Mouse (Mus musculus): Measurements from ENCODE around the gene Ankrd13b. TPM values are rescaled to one million over a fixed set of nuclear protein-coding genes. Genes with fewer than 3 reads are reported as not detected.
"Not testable (repeated sequence)": the region's sequence is repeated elsewhere in the genome, so short reads cannot be mapped to it uniquely, and the experiment has no call there.

Gene Ankrd13b
- polyA plus RNA-seq (2015; fragmentation: Nextera tagmentation; extraction: Ambion mirVana), result 31.9 and 33.7 TPM in 2 replicates

DNA sequence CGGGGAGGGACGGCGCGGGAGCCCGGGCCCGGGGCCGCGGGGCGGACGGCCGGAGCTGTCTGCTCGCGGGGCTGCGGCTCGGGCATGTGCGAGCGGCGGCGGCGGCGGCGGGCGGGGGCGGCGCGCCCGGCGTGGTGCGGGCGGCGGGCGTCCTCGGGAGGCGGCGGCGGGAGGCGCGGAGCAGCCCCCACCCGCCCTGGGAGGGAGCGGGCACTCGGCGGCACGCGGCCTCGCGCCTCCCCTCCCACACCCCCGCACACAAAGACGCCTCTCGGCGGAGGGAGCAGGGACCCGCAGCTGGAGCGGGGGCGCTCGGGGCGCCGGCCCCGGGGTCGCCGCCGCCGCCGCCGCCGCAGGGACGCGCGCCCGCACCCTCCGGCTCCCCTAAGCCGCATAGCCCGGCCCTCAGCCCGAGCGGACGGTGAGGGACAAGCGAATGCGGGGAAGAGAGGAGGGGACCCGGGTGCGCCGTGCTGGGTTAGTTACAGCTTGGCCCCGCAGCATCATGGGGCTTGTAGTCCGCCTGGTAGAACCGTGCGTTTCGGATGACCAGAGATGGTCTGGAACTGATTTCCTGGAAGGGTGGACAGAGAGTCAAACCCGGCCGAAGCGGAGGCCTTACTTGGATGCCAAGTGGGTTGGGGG, at the start of gene Ankrd13b:
Gene Ankrd13b, minus strand, starts transcription at position 88 of the 645 bp plus-strand sequence.
- Histone ChIP-seq H3K36me3 (ENCODE audit: control insufficient read depth, insufficient read depth, low read length) (no peaks in the 10 kb centered on the region), H3K4me1 (ENCODE audit: control insufficient read depth, insufficient read depth, low read length) (peaks cover 69% of the 10 kb centered on the region), H3K4me3 (ENCODE audit: low read depth, low read length) (peak within 1 kb of the TSS; percentile 91), H3K9me3 (replicated peaks; ENCODE audit: control insufficient read depth, low read length, poor library complexity, severe bottlenecking) (no peaks in the 10 kb centered on the region), H3K9ac (ENCODE audit: low read depth, low read length) (peak within 1 kb of the TSS; percentile 91), H3K27me3 (ENCODE audit: control insufficient read depth, insufficient read depth, low read depth, low read length) (no peaks in the 10 kb centered on the region), H3K4me2 (ENCODE audit: low read length) (peak within 1 kb of the TSS; percentile 94), H3K27ac (ENCODE audit: low read length) (peak within 1 kb of the TSS; percentile 92)
- under 1% methylated on average over 47 of the region's 87 CpGs for WGBS
- peak; percentile 64 for ATAC-seq

DNA sequence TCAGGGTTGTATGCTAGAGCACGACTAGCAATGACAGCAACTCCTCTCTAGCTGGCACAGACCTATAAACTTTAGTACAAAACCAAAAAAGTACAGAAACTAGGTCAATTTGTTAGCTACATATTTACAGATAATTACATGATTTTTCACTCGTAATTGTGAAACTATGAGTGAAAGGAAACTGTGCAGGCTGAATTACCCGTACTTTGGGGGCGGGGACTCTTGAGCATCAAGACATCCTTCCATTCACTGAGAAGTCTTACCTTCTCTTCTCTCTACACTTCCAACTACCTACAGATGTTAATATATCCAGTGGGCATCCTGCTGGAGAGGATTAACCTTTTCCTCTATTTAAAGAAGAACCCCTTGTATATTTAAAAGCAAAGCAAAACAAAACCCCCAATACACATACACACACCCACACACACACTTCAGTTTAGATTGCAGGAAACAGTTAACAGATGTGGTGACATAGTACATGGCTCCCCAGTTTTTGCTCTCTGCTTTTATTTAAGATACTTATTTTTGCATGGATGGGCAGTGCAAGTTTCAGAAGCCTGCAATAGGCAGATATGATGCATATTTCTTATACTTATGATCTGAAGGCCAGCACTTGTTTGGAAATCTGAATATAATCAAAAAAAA, 42.8 kb upstream of the Ankrd13b start:
- H3K27ac ChIP-seq (ENCODE audit: low read length), result no peak overlapping the region
- WGBS, result 91% methylated on average over 4 of the region's 4 CpGs
- peaks cover 2% of the 10 kb centered on the region; the same call in 1 of the 2 replicates for H3K36me3 ChIP-seq (ENCODE audit: control insufficient read depth, insufficient read depth, low read length)

DNA sequence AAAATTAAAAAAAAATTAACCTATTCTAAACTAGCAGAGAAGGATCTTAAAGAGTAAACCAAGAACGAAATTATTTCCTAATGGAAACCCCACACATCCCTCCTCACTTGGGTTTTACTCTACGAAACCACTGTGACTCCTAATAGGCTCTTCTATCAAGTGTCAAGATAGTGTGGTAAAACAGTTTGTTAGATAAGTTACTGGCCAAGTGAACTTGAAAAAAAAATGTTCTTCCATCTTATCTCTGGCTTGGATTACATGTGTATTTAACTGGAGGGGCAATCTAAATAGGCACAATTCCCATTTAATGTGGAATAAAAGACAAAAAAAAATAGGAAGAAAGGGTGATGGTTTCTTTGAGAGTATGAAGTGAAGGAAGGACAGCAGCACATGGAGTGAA, 41.4 kb upstream of the Ankrd13b start:
- no peak overlapping the region for H3K27ac ChIP-seq (ENCODE audit: low read length)

More for the DNA sequence above, 42.8 kb upstream of the Ankrd13b start:
- Histone ChIP-seq H3K27me3 (ENCODE audit: control insufficient read depth, insufficient read depth, low read depth, low read length) (no peaks in the 10 kb centered on the region), H3K4me1 (ENCODE audit: control insufficient read depth, insufficient read depth, low read length) (no peaks in the 10 kb centered on the region), H3K4me2 (ENCODE audit: low read length) (no peak overlapping the region), H3K9ac (ENCODE audit: low read depth, low read length) (no peak overlapping the region), H3K4me3 (ENCODE audit: low read depth, low read length) (no peak overlapping the region), H3K9me3 (replicated peaks; ENCODE audit: control insufficient read depth, low read length, poor library complexity, severe bottlenecking) (no peaks in the 10 kb centered on the region)
- no peak for ATAC-seq

DNA sequence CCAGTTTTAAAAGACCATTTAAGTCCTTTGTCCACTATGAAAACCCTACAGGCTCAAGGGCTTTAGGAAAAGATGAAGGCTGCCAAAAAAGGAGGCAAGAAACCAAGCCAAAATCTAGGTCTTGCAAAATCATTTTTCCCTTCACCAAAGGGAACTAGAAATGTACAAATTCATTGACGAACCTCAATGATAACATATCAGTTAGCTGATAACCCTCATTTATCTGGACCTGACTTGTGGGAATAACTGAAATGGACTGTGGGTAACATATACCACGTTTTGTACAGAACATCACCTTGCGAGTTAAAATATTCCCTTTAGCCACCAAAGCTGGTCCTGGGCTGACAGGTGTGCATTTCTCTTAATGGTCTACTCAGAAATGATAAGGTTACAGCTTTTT, 40.2 kb upstream of the Ankrd13b start:
- H3K4me1 ChIP-seq (ENCODE audit: control insufficient read depth, insufficient read depth, low read length), result no peaks in the 10 kb centered on the region
- H3K9me3 ChIP-seq (replicated peaks; ENCODE audit: control insufficient read depth, low read length, poor library complexity, severe bottlenecking), result no peaks in the 10 kb centered on the region
- no peak overlapping the region for H3K4me3 ChIP-seq (ENCODE audit: low read depth, low read length)
- no peak for ATAC-seq
- no peak overlapping the region for H3K27ac ChIP-seq (ENCODE audit: low read length)
- H3K27me3 ChIP-seq (ENCODE audit: control insufficient read depth, insufficient read depth, low read depth, low read length), result no peaks in the 10 kb centered on the region
- no peak overlapping the region for H3K9ac ChIP-seq (ENCODE audit: low read depth, low read length)
- H3K4me2 ChIP-seq (ENCODE audit: low read length), result no peak overlapping the region
- 91% methylated on average over 3 of the region's 3 CpGs for WGBS
- H3K36me3 ChIP-seq (ENCODE audit: control insufficient read depth, insufficient read depth, low read length), result no peaks in the 10 kb centered on the region

More for the DNA sequence above, 41.4 kb upstream of the Ankrd13b start:
- H3K9me3 ChIP-seq (replicated peaks; ENCODE audit: control insufficient read depth, low read length, poor library complexity, severe bottlenecking), result no peaks in the 10 kb centered on the region
- no peak overlapping the region for H3K9ac ChIP-seq (ENCODE audit: low read depth, low read length)
- over 99% methylated on average over 2 of the region's 2 CpGs for WGBS
- ATAC-seq, result no peak
- peaks cover under 1% of the 10 kb centered on the region; the same call in 1 of the 2 replicates for H3K36me3 ChIP-seq (ENCODE audit: control insufficient read depth, insufficient read depth, low read length)
- no peak overlapping the region for H3K4me2 ChIP-seq (ENCODE audit: low read length)
- no peaks in the 10 kb centered on the region for H3K27me3 ChIP-seq (ENCODE audit: control insufficient read depth, insufficient read depth, low read depth, low read length)
- no peaks in the 10 kb centered on the region for H3K4me1 ChIP-seq (ENCODE audit: control insufficient read depth, insufficient read depth, low read length)
- H3K4me3 ChIP-seq (ENCODE audit: low read depth, low read length), result no peak overlapping the region

DNA sequence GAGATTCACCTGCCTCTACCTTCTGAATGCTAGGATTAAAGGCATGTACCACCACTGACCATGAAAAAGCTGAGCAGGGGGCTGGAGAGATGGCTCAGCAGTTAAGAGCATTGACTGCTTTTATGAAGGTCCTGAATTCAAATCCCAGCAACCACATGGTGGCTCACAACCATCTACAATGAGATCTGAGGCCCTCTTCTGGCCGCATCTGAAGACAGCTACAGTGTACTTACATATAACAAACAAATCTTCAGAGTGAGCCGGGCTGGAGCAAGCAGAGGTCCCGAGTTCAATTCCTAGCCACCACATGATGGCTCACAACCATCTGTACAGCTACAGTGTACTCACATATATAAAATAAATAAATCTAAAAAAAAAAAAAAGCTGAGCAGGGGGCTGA, 38.9 kb upstream of the Ankrd13b start:
- ATAC-seq; H3K36me3 ChIP-seq (ENCODE audit: control insufficient read depth, insufficient read depth, low read length); H3K9ac ChIP-seq (ENCODE audit: low read depth, low read length); H3K4me1 ChIP-seq (ENCODE audit: control insufficient read depth, insufficient read depth, low read length); H3K4me2 ChIP-seq (ENCODE audit: low read length); H3K4me3 ChIP-seq (ENCODE audit: low read depth, low read length); H3K9me3 ChIP-seq (replicated peaks; ENCODE audit: control insufficient read depth, low read length, poor library complexity, severe bottlenecking); H3K27ac ChIP-seq (ENCODE audit: low read length); H3K27me3 ChIP-seq (ENCODE audit: control insufficient read depth, insufficient read depth, low read depth, low read length): not testable (repeated sequence)
- WGBS, result 88% methylated on average over 3 of the region's 3 CpGs

DNA sequence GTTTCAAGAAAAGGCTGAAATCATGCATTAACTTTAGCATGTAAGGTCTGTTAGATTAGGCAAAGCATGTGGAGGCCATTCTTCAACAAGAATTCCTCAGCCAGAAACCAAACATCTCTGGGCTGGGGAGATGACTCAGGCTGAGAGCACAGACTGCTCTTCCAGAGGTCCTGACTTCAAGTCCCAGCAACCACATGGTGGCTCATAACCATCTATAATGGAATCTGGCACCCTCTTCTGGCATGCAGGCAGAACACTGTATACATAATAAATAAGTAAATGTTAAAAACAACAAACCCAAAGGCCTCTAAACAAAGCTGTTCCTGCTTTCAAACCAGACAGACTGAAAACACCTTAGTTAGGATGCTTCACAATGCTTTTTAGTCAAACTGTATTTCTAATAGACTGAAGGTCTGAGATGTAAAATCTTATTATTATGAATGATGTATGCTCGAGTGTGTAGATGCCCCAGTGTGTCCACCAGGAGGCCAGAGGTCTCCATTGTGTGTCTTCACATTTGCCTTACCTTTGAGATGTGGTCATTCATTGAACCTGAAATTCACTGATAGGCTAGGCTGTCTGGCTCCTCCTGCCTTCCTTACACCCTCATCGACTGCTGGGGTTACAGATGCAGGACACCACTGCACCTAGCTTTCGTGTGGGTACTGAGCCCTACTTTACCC, 36.5 kb upstream of the Ankrd13b start:
- Histone ChIP-seq H3K36me3 (ENCODE audit: control insufficient read depth, insufficient read depth, low read length) (no peaks in the 10 kb centered on the region), H3K4me3 (ENCODE audit: low read depth, low read length) (no peak overlapping the region), H3K9me3 (replicated peaks; ENCODE audit: control insufficient read depth, low read length, poor library complexity, severe bottlenecking) (no peaks in the 10 kb centered on the region), H3K4me2 (ENCODE audit: low read length) (no peak overlapping the region), H3K27ac (ENCODE audit: low read length) (no peak overlapping the region), H3K27me3 (ENCODE audit: control insufficient read depth, insufficient read depth, low read depth, low read length) (no peaks in the 10 kb centered on the region), H3K4me1 (ENCODE audit: control insufficient read depth, insufficient read depth, low read length) (no peaks in the 10 kb centered on the region), H3K9ac (ENCODE audit: low read depth, low read length) (no peak overlapping the region)
- no peak for ATAC-seq
- WGBS, result 80% methylated on average over 3 of the region's 3 CpGs

DNA sequence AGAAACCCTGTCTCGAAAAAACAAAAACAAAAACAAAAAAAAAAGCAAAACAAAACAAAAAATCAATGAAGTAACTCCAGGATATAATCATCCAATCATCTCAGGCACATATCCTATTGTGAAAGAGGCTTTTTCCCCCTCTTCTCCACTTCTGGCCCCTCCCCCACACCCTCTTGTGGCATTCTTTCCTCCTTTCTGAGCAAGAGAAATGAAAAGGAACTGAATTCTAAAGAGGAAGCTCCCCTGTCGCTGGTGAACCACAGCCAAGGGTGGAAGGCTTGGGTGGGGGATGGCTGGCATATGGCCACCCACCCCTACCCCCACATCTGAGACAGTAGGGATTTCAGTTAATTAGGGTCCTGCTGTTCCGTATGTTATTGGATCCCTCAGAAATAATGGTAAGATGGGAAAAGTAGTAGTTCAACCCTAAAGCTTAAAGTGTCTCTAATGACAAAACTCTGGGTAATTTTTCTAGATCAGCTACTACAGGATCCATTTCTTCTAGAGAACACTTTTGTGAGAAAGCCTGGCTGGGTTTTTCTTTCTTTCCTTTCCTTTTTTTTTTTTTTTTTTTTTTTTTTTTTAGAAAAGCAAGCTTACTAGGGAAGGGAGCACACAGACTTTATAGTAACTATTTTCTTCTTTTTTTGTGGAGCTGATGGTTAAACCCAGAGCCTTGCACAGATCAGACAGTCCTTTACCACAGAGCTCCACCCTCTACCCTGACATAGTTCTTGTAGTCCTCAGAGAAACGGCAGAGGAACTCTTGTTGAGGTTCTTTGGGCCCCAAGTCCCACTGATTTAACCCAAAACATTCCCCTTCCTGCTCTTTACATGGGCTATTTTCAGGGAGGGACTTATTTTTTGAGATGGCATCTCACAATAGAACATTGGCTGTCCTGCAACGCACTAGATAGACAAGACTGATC, 31.4 kb upstream of the Ankrd13b start:
- ATAC-seq, result no peak
- Histone ChIP-seq H3K27me3 (ENCODE audit: control insufficient read depth, insufficient read depth, low read depth, low read length) (peaks cover 3% of the 10 kb centered on the region), H3K9ac (ENCODE audit: low read depth, low read length) (no peak overlapping the region), H3K4me1 (ENCODE audit: control insufficient read depth, insufficient read depth, low read length) (peaks cover 6% of the 10 kb centered on the region; the same call in 1 of the 2 replicates), H3K4me2 (ENCODE audit: low read length) (no peak overlapping the region), H3K4me3 (ENCODE audit: low read depth, low read length) (no peak overlapping the region), H3K9me3 (replicated peaks; ENCODE audit: control insufficient read depth, low read length, poor library complexity, severe bottlenecking) (no peaks in the 10 kb centered on the region), H3K36me3 (ENCODE audit: control insufficient read depth, insufficient read depth, low read length) (no peaks in the 10 kb centered on the region), H3K27ac (ENCODE audit: low read length) (no peak overlapping the region)
- 43% methylated on average over 5 of the region's 5 CpGs for WGBS

DNA sequence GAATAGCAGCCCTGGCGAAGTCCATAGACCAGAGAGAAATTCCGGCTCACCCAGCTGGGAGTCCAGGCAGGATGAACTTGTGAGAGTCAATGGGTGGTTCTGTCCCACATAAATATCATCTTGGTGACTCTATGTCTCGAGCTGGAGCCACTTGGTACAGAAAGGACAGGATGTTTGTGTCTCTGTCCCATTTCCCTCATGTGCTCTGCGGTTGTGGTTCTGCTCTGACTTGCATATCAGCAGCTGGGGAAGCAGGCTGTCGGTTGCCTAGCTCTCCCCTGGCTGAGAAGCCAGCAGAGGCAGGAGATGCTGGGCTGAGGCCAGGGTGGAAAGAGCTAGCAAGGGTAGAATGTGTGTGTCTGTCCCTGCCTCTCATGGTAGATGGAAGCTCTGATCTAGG, 29.6 kb upstream of the Ankrd13b start, which contains the start of gene Gm10392:
Gene Gm10392, minus strand, starts transcription at position 156 of the 400 bp plus-strand sequence.
- Histone ChIP-seq H3K27ac (ENCODE audit: low read length) (no peak within 1 kb of the TSS), H3K4me3 (ENCODE audit: low read depth, low read length) (no peak within 1 kb of the TSS), H3K9ac (ENCODE audit: low read depth, low read length) (no peak within 1 kb of the TSS), H3K27me3 (ENCODE audit: control insufficient read depth, insufficient read depth, low read depth, low read length) (peaks cover 13% of the 10 kb centered on the region), H3K4me2 (ENCODE audit: low read length) (no peak within 1 kb of the TSS), H3K9me3 (replicated peaks; ENCODE audit: control insufficient read depth, low read length, poor library complexity, severe bottlenecking) (no peaks in the 10 kb centered on the region), H3K36me3 (ENCODE audit: control insufficient read depth, insufficient read depth, low read length) (no peaks in the 10 kb centered on the region), H3K4me1 (ENCODE audit: control insufficient read depth, insufficient read depth, low read length) (peaks cover 18% of the 10 kb centered on the region; the same call in 1 of the 2 replicates)
- no peak for ATAC-seq
- WGBS, result 69% methylated on average over 5 of the region's 5 CpGs
